Mouse (Mus musculus): ENCODE measurements around the gene Fbxw8.
A peak's percentile ranks its signal among the peaks of the same experiment; 100 is the strongest.

Fbxw8 gene

GRCm38 (mm10) chr5:118154839-118155564, at the start of gene Fbxw8:
Fbxw8 (minus strand) TSS chr5:118155464.
- DNase-seq (ENCODE audit: extremely low read depth, low read depth, low spot score) = peak; percentile 11

- no peak for DNase-seq (ENCODE audit: extremely low read depth, low read depth, low spot score)
Measured at GRCm38 (mm10) chr5:118204675-118205440, 49.6 kb upstream of the Fbxw8 start.

- DNase-seq (ENCODE audit: extremely low read depth, low read depth, low spot score) = no peak
Measured at GRCm38 (mm10) chr5:118199670-118200069, 44.4 kb upstream of the Fbxw8 start.

- no peak for DNase-seq (ENCODE audit: extremely low read depth, low read depth, low spot score)
Measured at GRCm38 (mm10) chr5:118197421-118197820, 42.2 kb upstream of the Fbxw8 start.

- no peak for DNase-seq (ENCODE audit: extremely low read depth, low read depth, low spot score)
Measured at GRCm38 (mm10) chr5:118192221-118192620, 37.0 kb upstream of the Fbxw8 start.

- no peak for DNase-seq (ENCODE audit: extremely low read depth, low read depth, low spot score)
Measured at GRCm38 (mm10) chr5:118190491-118190890, 35.2 kb upstream of the Fbxw8 start.

GRCm38 (mm10) chr5:118188356-118188755, 33.1 kb upstream of the Fbxw8 start:
- no peak for DNase-seq (ENCODE audit: extremely low read depth, low read depth, low spot score)

GRCm38 (mm10) chr5:118186903-118187633, 31.8 kb upstream of the Fbxw8 start:
- DNase-seq (ENCODE audit: extremely low read depth, low read depth, low spot score) = no peak

- no peak for DNase-seq (ENCODE audit: extremely low read depth, low read depth, low spot score)
Measured at GRCm38 (mm10) chr5:118177640-118178039, 22.4 kb upstream of the Fbxw8 start.

GRCm38 (mm10) chr5:118175137-118175536, 19.9 kb upstream of the Fbxw8 start:
- DNase-seq (ENCODE audit: extremely low read depth, low read depth, low spot score) = no peak

- DNase-seq (ENCODE audit: extremely low read depth, low read depth, low spot score) = no peak
Measured at GRCm38 (mm10) chr5:118174310-118175009, 19.2 kb upstream of the Fbxw8 start.

GRCm38 (mm10) chr5:118172078-118172723, 16.9 kb upstream of the Fbxw8 start:
- DNase-seq (ENCODE audit: extremely low read depth, low read depth, low spot score) = no peak

- DNase-seq (ENCODE audit: extremely low read depth, low read depth, low spot score) = no peak
Measured at GRCm38 (mm10) chr5:118171665-118172064, 16.4 kb upstream of the Fbxw8 start.

- no peak for DNase-seq (ENCODE audit: extremely low read depth, low read depth, low spot score)
Measured at GRCm38 (mm10) chr5:118170888-118171529, 15.7 kb upstream of the Fbxw8 start.

- DNase-seq (ENCODE audit: extremely low read depth, low read depth, low spot score) = no peak
Measured at GRCm38 (mm10) chr5:118169222-118170221, 14.3 kb upstream of the Fbxw8 start.

GRCm38 (mm10) chr5:118167561-118167995, 12.3 kb upstream of the Fbxw8 start:
- peak; percentile 10 for DNase-seq (ENCODE audit: extremely low read depth, low read depth, low spot score)

- no peak for DNase-seq (ENCODE audit: extremely low read depth, low read depth, low spot score)
Measured at GRCm38 (mm10) chr5:118165462-118165861, 10.2 kb upstream of the Fbxw8 start.

GRCm38 (mm10) chr5:118164581-118164980, 9.3 kb upstream of the Fbxw8 start, which contains the start of gene Hrk:
Hrk (plus strand) TSS chr5:118164648.
- no peak for DNase-seq (ENCODE audit: extremely low read depth, low read depth, low spot score)

- no peak for DNase-seq (ENCODE audit: extremely low read depth, low read depth, low spot score)
Measured at GRCm38 (mm10) chr5:118160691-118161090, 5.4 kb upstream of the Fbxw8 start.

Measured in fat pad, adult 2 months (tissue).